Mouse (Mus musculus): ENCODE measurements around the gene B3galt5. TPM values are rescaled to one million over a fixed set of nuclear protein-coding genes. Genes with fewer than 3 reads are reported as not detected.
A peak's percentile ranks its signal among the peaks of the same experiment; 100 is the strongest.

The B3galt5 gene
- polyA plus RNA-seq, 1 experiment from 2014 or later, result not detected

DNA sequence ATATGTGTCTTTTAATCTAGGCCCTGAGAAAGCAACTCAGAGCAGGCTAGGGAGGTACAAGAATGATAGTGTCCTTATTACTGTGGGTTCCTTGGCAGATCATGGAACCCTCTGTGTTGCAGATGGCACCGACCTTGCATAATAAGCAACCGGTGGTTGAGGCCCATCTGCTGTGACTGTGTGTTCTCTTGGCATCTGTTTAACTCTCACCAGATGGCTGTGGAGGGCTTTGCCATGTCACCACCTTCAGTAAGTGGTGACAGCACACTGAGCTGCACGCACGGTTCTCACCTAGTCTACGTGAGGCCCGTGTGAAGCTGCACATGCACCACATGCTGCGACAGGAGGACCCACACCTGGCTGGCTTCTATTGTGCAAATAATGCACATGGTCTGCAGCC is 14.0 kb downstream of the B3galt5 start:
- ATAC-seq, result no peak

DNA sequence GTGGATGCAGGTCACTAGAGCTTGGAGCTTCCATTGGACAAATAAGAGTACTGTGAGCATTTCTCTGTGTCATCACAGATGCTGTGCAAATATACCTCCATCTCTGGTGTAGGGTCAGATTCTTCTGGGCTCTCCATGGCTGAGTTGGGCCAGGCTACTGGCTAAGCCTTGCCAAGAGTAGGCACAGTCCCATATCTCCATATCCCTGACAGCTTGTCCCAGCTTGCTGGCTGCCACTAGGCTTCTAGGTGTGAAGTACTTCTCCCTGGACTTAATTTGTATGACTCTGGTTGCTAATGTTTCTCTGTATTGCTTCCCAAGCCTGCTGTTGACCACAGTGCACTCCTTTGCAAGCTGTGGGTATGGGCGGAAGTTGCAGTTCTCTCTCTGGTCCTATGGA is 16.5 kb downstream of the B3galt5 start:
- POLR2A ChIA-PET, result no interaction called here
- DNase-seq (ENCODE audit: low read depth, low spot score) (no peak), ATAC-seq (no peak)
- peaks cover 25% of the 10 kb centered on the region for H3K27me3 ChIP-seq
- CTCF ChIA-PET, result no interaction called here
- in situ Hi-C loops (cut with MboI; ENCODE audit: low pct_unique_long_range_greater_than_20kb), result no loop called here
- TF ChIP-seq CTCF (IDR thresholded peaks at IDR 0.05), result no peak

More for the DNA sequence above, 14.0 kb downstream of the B3galt5 start:
- no peak for TF ChIP-seq CTCF (IDR thresholded peaks at IDR 0.05)
- peaks cover 16% of the 10 kb centered on the region for H3K27me3 ChIP-seq
- DNase-seq (ENCODE audit: low read depth, low spot score), result no peak
- POLR2A ChIA-PET, result no interaction called here
- in situ Hi-C loops (cut with MboI; ENCODE audit: low pct_unique_long_range_greater_than_20kb), result no loop called here
- CTCF ChIA-PET, result no interaction called here

DNA sequence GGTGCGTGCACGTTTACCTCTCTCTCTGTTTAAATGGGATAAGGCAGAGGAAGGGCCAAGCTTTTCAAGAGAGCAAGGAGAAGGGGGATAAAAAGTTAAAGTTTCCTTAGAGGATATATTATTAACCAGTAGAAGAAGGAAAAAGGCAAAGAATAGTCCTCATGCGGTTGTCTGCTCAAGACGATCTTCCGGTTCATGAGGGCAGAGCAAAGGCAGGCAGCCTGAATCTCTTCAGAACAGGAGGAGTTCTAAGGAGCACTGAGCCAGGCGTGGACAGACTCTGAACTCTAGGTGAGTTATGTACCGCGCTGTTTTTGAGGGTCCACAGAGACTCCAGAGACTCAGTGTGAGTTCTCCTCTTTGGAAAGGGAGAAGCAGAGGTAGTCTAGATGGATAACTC is 22.8 kb downstream of the B3galt5 start:
- in situ Hi-C loops (cut with MboI; ENCODE audit: low pct_unique_long_range_greater_than_20kb), result no loop called here
- ATAC-seq (no peak), DNase-seq (ENCODE audit: low read depth, low spot score) (no peak)
- peaks cover 20% of the 10 kb centered on the region for H3K27me3 ChIP-seq
- TF ChIP-seq CTCF (IDR thresholded peaks at IDR 0.05), result no peak
- CTCF ChIA-PET, result interaction anchor here (1.5 kb wide), 1 partner anchor 83 kb away, joined by 3 read pairs; no protein-coding TSS in a partner anchor
- POLR2A ChIA-PET, result no interaction called here

DNA sequence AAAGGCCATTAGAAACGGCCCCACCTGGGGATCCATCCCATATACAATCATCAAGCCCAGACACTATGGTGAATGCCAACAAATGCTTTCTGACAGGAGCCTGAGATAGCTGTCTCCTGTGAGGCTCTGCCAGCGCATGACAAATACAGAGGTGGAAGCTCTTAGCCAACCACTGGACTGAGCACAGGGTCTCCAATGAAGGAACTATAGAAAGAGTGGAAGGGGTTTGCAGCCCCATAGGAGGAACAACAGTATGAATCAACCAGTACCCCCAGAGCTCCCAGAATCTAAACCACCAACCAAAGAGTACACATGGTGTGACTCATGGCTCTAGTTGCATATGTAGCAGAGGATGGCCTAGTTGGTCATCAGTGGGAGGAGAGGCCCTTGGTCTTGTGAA is 36.1 kb downstream of the B3galt5 start:
- peaks cover 20% of the 10 kb centered on the region for H3K27me3 ChIP-seq
- ChIA-PET CTCF (no interaction called here), POLR2A (no interaction called here)
- DNase-seq (ENCODE audit: low read depth, low spot score), result no peak
- ATAC-seq, result no peak
- TF ChIP-seq CTCF (IDR thresholded peaks at IDR 0.05), result no peak
- in situ Hi-C loops (cut with MboI; ENCODE audit: low pct_unique_long_range_greater_than_20kb), result no loop called here

DNA sequence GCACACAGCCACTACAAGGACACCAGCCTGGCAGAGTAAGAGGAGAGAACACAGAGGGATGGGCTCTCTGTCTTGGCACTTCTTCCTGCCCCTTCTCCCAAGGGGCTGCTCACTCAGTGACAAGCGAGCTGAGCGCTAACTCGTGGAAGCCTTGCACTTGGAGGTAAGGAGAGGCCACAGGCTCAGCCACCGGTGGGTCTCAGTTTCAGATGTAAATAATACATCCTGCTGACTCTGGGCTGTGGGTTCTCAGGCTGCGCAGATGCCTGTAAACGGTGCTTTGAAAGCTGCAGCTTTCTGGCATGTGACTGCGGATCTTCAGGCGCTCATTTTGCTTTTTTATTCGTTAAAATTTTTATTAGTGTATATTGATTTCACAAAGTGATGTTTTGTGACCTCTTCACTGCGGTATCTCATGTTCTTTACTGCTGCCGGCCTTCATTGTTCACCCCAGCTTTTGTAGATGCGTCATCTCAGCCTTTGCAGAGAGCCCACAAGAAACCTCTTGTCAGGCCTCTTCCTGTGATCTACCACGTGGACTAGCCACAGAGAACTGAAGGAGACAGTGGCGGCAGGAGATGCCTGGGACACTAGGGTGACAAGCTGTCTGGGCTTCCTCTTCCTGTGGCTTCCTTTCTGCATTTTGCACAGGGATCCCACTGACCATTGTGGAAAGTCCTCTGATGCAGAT is 37.5 kb downstream of the B3galt5 start:
- in situ Hi-C loops (cut with MboI; ENCODE audit: low pct_unique_long_range_greater_than_20kb), result no loop called here
- no peak for ATAC-seq
- no peak for DNase-seq (ENCODE audit: low read depth, low spot score)
- peaks cover 9% of the 10 kb centered on the region for H3K27me3 ChIP-seq
- ChIA-PET CTCF (interaction anchor here (0.9 to 1.7 kb wide), 2 partner anchors 29 to 85 kb away, joined by 3 read pairs; no protein-coding TSS in a partner anchor), POLR2A (no interaction called here)
- no peak for TF ChIP-seq CTCF (IDR thresholded peaks at IDR 0.05)

DNA sequence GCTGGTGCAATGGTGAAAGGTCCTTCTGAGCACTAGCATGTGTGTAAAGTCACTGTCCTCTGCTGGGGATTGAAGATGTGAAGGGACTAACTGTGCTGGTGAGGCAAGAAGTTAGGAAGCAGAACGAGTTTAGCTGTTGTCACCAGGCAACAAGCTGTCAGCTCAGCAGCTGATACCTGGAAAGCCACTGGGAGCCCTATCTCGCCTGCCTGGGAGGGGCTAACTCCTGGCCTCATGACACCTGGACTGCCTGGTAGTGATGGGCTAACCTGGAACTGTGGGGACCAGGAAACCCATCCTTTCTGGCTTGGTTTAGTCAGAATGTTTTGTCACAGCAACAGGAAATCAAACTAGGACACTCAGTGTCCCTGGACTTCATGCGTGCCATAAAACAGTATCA is 41.0 kb downstream of the B3galt5 start:
- in situ Hi-C loops (cut with MboI; ENCODE audit: low pct_unique_long_range_greater_than_20kb), result no loop called here
- POLR2A ChIA-PET, result no interaction called here
- ATAC-seq, result no peak

DNA sequence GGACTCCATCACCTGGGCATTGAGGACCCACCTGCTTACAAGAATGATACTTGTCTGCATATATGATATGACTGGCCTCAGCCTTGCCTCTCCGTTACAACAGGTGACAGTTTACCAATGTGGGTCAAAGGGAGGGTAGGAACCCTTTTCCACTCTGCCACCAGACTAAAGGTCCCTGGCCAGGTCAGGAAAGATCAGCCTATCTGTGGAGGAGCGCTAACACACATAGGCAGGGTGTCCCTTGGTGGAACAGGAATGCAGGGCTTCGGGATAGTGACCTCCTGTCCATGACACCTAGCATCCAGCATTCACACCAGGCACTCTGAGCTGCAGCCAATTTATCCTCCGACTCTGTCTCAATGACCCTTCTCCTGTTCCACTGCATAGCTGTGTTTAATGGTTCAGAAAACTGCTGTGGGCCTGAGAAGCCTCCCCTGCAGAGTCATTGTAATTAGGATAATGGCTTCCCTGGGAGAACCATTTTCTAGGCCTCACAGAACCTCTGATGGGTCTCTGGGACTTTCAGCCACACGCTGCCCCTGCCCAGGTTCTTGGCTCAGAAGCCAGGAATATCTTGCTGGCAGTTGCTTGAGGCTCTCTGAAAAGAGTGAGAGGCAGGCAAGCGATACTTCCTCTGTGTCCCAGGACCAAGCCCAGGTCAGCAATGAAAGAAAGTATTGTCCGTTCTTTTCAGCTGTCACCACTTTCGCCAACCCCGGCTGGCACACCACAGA is 43.1 kb downstream of the B3galt5 start:
- DNase-seq (ENCODE audit: low read depth, low spot score) (peak; percentile 53), ATAC-seq (peak; percentile 80)
- CTCF ChIA-PET, result no interaction called here
- TF ChIP-seq CTCF (IDR thresholded peaks at IDR 0.05), result no peak
- POLR2A ChIA-PET, result no interaction called here
- in situ Hi-C loops (cut with MboI; ENCODE audit: low pct_unique_long_range_greater_than_20kb), result no loop called here
- H3K27me3 ChIP-seq, result peaks cover 8% of the 10 kb centered on the region

More for the DNA sequence above, 41.0 kb downstream of the B3galt5 start:
- peaks cover 8% of the 10 kb centered on the region for H3K27me3 ChIP-seq
- TF ChIP-seq CTCF (IDR thresholded peaks at IDR 0.05), result no peak
- no peak for DNase-seq (ENCODE audit: low read depth, low spot score)
- CTCF ChIA-PET, result no interaction called here

DNA sequence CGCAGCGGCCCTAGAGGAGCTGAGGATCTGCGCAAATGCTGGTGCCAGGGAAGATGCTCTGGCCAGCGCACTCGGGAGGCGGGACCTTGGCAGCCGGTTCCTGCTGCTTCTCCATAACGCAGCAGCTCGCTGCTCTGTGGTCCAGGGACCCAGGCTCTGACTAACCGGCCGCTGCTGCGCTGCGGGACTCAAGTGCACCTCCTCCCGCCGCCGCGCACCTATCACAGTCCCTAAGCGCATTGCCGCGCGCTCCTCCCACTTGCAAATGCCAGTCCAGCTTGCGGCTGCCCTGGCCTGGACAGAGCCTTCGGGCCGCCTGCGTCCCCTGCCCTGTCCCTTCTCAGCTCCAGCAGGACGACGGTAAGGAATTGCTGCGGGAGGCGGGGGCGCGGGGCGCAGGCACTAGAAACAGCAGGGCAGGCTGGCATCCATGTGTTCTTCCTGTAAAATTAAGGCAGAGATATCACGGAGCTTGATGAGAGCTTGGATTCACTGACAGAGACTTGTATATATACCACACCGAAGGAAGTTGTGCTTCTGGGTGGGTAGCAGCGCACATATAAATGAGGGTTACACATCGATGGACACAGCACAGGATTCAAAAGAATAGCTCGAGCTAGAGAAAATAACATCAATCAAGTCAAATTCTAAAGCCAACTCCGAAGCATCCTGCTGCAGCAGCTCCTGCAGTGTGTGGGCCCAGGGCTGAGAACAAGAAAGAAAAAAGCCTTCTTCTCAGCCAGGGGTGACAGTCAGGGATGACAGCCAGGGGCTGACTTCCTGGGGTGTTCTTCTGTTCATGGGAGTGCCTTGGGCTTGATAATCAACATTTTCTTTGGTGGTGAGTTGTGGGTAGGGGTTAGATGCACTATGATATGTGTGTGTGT is 45.4 kb downstream of the B3galt5 start:
- in situ Hi-C loops (cut with MboI; ENCODE audit: low pct_unique_long_range_greater_than_20kb), result no loop called here
- no peak for TF ChIP-seq CTCF (IDR thresholded peaks at IDR 0.05)
- CTCF ChIA-PET, result interaction anchor here (0.9 kb wide), 1 partner anchor 46 kb away, joined by 3 read pairs; the partner anchor contains the start of gene B3galt5
- POLR2A ChIA-PET, result no interaction called here
- peaks cover 8% of the 10 kb centered on the region for H3K27me3 ChIP-seq
- ATAC-seq (no peak), DNase-seq (ENCODE audit: low read depth, low spot score) (no peak)

DNA sequence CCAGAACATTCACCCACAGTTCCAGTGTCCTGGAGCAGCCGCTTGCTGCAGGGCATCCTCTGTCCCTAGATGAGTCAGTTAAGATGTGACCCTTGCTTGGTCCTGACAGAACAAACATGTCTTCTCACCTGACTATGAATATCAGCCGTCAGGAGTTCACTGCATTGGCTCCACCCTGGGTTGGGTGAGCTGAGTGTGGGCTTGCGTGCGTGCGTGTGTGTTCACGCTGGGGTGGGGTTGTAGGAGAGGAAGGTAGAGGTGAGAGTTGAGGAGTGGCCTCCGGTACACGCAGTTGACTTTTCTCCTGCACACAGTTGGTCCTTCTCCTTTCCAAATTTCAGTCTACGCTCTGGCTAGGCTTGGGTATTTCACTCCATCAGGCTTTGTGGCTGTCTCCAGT is 47.0 kb downstream of the B3galt5 start:
- no peak for ATAC-seq
- no peak for DNase-seq (ENCODE audit: low read depth, low spot score)
- H3K27me3 ChIP-seq, result peaks cover 8% of the 10 kb centered on the region
- CTCF ChIA-PET, result no interaction called here
- in situ Hi-C loops (cut with MboI; ENCODE audit: low pct_unique_long_range_greater_than_20kb), result no loop called here
- POLR2A ChIA-PET, result no interaction called here
- TF ChIP-seq CTCF (IDR thresholded peaks at IDR 0.05), result no peak

DNA sequence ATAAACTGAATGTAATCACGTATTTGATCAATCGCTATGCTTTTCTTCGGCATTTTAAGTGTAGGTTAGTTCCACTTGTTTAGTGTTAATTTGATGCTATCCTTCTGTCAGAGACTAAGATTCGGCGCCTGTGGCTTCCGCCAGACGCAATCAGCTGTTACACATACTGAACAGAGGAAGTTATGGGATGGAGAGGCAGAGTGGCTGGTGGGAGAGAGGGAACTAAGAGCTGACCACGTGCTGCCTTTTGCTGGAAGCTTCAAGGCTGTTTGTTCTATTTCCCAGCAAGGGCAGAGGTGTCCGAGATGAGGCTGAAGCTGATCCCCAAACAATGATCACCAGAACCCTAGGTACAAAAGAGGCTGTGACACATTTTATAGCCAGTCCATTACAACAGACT is 56.3 kb downstream of the B3galt5 start:
- POLR2A ChIA-PET, result no interaction called here
- ATAC-seq, result no peak
- no peak for TF ChIP-seq CTCF (IDR thresholded peaks at IDR 0.05)
- CTCF ChIA-PET, result interaction anchor here (1.5 kb wide), 1 partner anchor 10 kb away, joined by 4 read pairs; no protein-coding TSS in a partner anchor
- in situ Hi-C loops (cut with MboI; ENCODE audit: low pct_unique_long_range_greater_than_20kb), result no loop called here
- DNase-seq (ENCODE audit: low read depth, low spot score), result no peak
- H3K27me3 ChIP-seq, result peaks cover 12% of the 10 kb centered on the region

All from Patski (cell line).